Mouse (Mus musculus): ENCODE measurements around the gene Bmper.

The Bmper gene

GRCm38 (mm10) chr9:23233464-23234121, 10.7 kb downstream of the Bmper start:
- no peak for DNase-seq (ENCODE audit: inconsistent age in 2 of 2, low spot score in 1 of 2)

GRCm38 (mm10) chr9:23235368-23236002, 12.6 kb downstream of the Bmper start:
- DNase-seq (ENCODE audit: inconsistent age in 2 of 2, low spot score in 1 of 2) = no peak

GRCm38 (mm10) chr9:23236635-23237279, 13.9 kb downstream of the Bmper start:
- no peak for DNase-seq (ENCODE audit: inconsistent age in 2 of 2, low spot score in 1 of 2)

- no peak for DNase-seq (ENCODE audit: inconsistent age in 2 of 2, low spot score in 1 of 2)
These were observed 16.1 kb downstream of the Bmper start for GRCm38 (mm10) chr9:23239011-23239410.

- peak; percentile 27 to 59 for DNase-seq (ENCODE audit: inconsistent age in 2 of 2, low spot score in 1 of 2)
These were observed 20.0 kb downstream of the Bmper start for GRCm38 (mm10) chr9:23242911-23243310.

- no peak for DNase-seq (ENCODE audit: inconsistent age in 2 of 2, low spot score in 1 of 2)
These were observed 21.0 kb downstream of the Bmper start for GRCm38 (mm10) chr9:23243869-23244268.

- DNase-seq (ENCODE audit: inconsistent age in 2 of 2, low spot score in 1 of 2) = no peak
These were observed 23.5 kb downstream of the Bmper start for GRCm38 (mm10) chr9:23246389-23246788.

GRCm38 (mm10) chr9:23250026-23250425, 27.1 kb downstream of the Bmper start:
- DNase-seq (ENCODE audit: inconsistent age in 2 of 2, low spot score in 1 of 2) = peak; percentile 78 to 92

- DNase-seq (ENCODE audit: inconsistent age in 2 of 2, low spot score in 1 of 2) = no peak
These were observed 28.1 kb downstream of the Bmper start for GRCm38 (mm10) chr9:23251001-23251400.

- DNase-seq (ENCODE audit: inconsistent age in 2 of 2, low spot score in 1 of 2) = no peak
These were observed 30.7 kb downstream of the Bmper start for GRCm38 (mm10) chr9:23253624-23254023.

GRCm38 (mm10) chr9:23254237-23255214, 31.6 kb downstream of the Bmper start:
- no peak for DNase-seq (ENCODE audit: inconsistent age in 2 of 2, low spot score in 1 of 2)

- no peak for DNase-seq (ENCODE audit: inconsistent age in 2 of 2, low spot score in 1 of 2)
These were observed 33.0 kb downstream of the Bmper start for GRCm38 (mm10) chr9:23255841-23256240.

GRCm38 (mm10) chr9:23256576-23256975, 33.7 kb downstream of the Bmper start:
- no peak for DNase-seq (ENCODE audit: inconsistent age in 2 of 2, low spot score in 1 of 2)

GRCm38 (mm10) chr9:23261834-23262233, 39.0 kb downstream of the Bmper start:
- DNase-seq (ENCODE audit: inconsistent age in 2 of 2, low spot score in 1 of 2) = no peak

GRCm38 (mm10) chr9:23262851-23263250, 40.0 kb downstream of the Bmper start:
- peak in 1 of 2 experiments; percentile 43 for DNase-seq (ENCODE audit: inconsistent age in 2 of 2, low spot score in 1 of 2)

- DNase-seq (ENCODE audit: inconsistent age in 2 of 2, low spot score in 1 of 2) = no peak
These were observed 41.6 kb downstream of the Bmper start for GRCm38 (mm10) chr9:23264471-23264870.

- no peak for DNase-seq (ENCODE audit: inconsistent age in 2 of 2, low spot score in 1 of 2)
These were observed 45.7 kb downstream of the Bmper start for GRCm38 (mm10) chr9:23268609-23269008.

- no peak for DNase-seq (ENCODE audit: inconsistent age in 2 of 2, low spot score in 1 of 2)
These were observed 46.2 kb downstream of the Bmper start for GRCm38 (mm10) chr9:23269087-23269486.

- DNase-seq (ENCODE audit: inconsistent age in 2 of 2, low spot score in 1 of 2) = no peak
These were observed 53.4 kb downstream of the Bmper start for GRCm38 (mm10) chr9:23276244-23276643.

- no peak for DNase-seq (ENCODE audit: inconsistent age in 2 of 2, low spot score in 1 of 2)
These were observed 62.1 kb downstream of the Bmper start for GRCm38 (mm10) chr9:23284940-23285460.

- DNase-seq (ENCODE audit: inconsistent age in 2 of 2, low spot score in 1 of 2) = no peak
These were observed 70.7 kb downstream of the Bmper start for GRCm38 (mm10) chr9:23293574-23293973.

Measured in adrenal gland, adult (tissue).